Mouse (Mus musculus) left cerebral cortex, postnatal 14 days (tissue): ENCODE data around the gene Gm7876. TPM values are rescaled to one million over a fixed set of nuclear protein-coding genes. Genes with fewer than 3 reads are reported as not detected.
"Not testable (repeated sequence)": the region's sequence is repeated elsewhere in the genome, so short reads cannot be mapped to it uniquely, and the experiment has no call there.

ENCODE experiments used
- DNase-seq, 2 experiments: peaks; one replicate each; pipeline ENCODE4 v3.0.0; 2021 to 2022; ENCODE audit warnings: low spot score in 2 of 2, mixed read lengths in 1 of 2
- intact Hi-C: fragments of 180-260 bp; cut with DNase I; formaldehyde crosslinking; loops from one replicate; pipeline ENCODE4 v1.15.1; 2025
- long read RNA-seq, 2 experiments: library from polyadenylated mRNA; stranded (forward); transcript quantifications; one replicate each; pipeline ENCODE4 v2.0.0; 2021
- total RNA-seq, 2 experiments: library from RNA; stranded (reverse); gene quantifications; 2 replicates each; pipeline ENCODE4 v1.2.3; 2021

Gene Gm7876
- total RNA-seq, result not detected
- long read RNA-seq, experiment 1, result 0 reads
- long read RNA-seq, experiment 2, result 0 reads

DNA sequence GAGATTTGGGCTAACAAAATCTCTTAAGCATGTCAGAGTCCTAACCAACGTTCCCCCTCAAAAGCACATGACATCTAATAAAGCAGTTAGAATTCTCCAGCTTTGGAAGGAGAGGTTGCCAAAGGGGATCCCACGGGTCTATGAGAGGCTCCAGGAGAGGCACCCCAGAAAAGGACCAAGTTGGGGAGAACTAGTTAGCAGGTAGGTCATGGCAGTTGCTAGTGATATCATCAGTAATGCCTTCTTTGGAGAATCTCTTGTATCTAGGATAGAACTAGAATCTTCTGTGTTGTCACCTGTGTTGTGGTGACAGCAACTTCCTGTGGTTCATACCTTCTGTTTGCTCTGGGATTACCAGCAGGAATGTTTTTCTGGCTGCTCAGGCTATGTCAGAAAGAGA, at the start of gene Gm7876:
TSS of gene Gm7876 (plus strand) at position 301 of the 400 bp plus-strand sequence.
- intact Hi-C loops, DNase-seq: not testable (repeated sequence)

DNA sequence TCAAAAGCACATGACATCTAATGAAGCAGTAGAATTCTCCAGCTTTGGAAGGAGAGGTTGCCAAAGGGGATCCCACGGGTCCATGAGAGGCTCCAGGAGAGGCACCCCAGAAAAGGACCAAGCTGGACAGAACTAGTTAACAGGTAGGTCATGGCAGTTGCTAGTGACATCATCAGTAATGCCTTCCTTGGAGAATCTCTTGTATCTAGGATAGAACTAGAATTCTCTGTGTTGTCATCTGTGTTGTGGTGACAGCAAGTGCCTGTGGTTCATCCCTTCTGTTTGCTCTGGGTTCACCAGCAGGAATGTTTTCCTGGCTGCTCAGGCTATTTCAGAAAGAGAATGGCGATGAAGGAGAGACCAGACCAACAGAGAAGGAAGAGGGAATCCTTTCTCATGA, 45.1 kb upstream of the Gm7876 start, which contains the start of gene Gm3239:
TSS of gene Gm3239 (plus strand) at position 301 of the 400 bp plus-strand sequence.
- intact Hi-C loops, DNase-seq: not testable (repeated sequence)

DNA sequence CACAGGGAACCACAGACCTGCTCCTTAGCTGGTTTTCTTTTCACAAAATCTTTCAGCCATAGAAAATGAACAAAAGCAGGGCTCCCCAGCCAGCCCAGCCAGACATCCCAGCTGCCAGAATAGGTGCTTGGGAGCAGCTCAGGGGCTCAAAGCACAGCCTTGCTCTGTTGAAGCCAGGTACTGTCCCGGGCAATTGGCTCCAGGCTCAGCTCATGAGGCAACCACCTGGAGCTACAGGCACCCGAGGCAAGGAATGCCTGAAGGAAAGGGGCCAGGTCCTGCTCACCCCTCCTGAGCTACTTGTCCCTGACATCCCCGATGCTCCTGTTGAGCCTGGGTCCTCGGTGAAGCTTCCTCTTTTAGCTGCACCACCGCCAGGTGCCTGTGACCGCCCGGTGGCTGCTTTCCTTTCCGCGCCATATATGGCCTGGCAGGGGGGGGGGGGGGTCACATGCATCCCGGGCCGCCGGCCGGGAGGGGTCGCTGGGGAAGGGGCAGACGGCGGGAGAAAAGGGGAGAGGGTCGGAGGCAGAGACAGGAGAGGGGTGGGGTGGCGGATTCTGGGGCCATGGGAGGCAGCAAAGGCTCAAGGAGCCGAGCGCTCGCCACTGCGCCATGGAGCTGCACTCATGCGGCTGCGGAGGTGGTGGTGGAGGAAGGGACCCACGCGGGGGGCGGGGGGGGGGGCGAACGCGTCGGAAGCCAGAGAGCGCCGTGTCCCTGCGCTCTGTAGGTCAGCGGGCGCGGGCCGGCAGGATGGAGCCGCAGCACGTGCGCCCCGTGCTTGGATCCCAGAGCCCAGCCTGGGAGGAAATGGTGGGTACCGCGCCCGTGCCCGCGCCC, 17.2 kb downstream of the Gm7876 start, which contains the start of gene Gm3252:
TSS of gene Gm3252 (plus strand) at position 738 of the 843 bp plus-strand sequence.
- DNase-seq, intact Hi-C loops: not testable (repeated sequence)

Other genes with a start within 250 kb of the Gm7876 start
- under 1 TPM in 1 of 2 experiments, not detected in 1; 0.19 TPM for gene Gm3182, start 227.5 kb upstream of the Gm7876 start, total RNA-seq
- gene Gm3047, start 153.8 kb upstream of the Gm7876 start, total RNA-seq, result not detected
- under 1 TPM in 1 of 2 experiments, not detected in 1; 0.31 TPM for gene Gm8159, start 76.9 kb upstream of the Gm7876 start, total RNA-seq
- gene Gm3239, start 45.0 kb upstream of the Gm7876 start, total RNA-seq, result under 1 TPM in 1 of 2 experiments, not detected in 1; 0.40 TPM
- gene Gm3252, start 17.5 kb downstream of the Gm7876 start, total RNA-seq, result under 1 TPM; 0.18 to 0.38 TPM
- not detected for gene Gm9602, start 67.1 kb downstream of the Gm7876 start, total RNA-seq
- gene Gm3269, start 128.9 kb downstream of the Gm7876 start, total RNA-seq, result not detected
- 1 to 10 TPM; 7.5 to 8.5 TPM for gene Gm3264, start 146.3 kb downstream of the Gm7876 start, total RNA-seq
- gene Gm3278, start 183.2 kb downstream of the Gm7876 start, total RNA-seq, result not detected